Mouse (Mus musculus): ENCODE results near the gene Parp6.

GRCm38 (mm10) chr9:59588252-59588651 is 28.8 kb upstream of the Parp6 start:
- TF ChIP-seq CTCF (IDR thresholded peaks at IDR 0.05; ENCODE audit: low read depth), result no peak
- TF ChIP-seq EP300 (IDR thresholded peaks at IDR 0.05; ENCODE audit: low read depth), result no peak
